Mouse (Mus musculus) heart, embryonic 14.5 days (tissue): ENCODE measurements around the gene Dnmt3l. TPM values are rescaled to one million over a fixed set of nuclear protein-coding genes. Genes with fewer than 3 reads are reported as not detected.
A peak's percentile ranks its signal among the peaks of the same experiment; 100 is the strongest.
"Not testable (repeated sequence)": the region's sequence is repeated elsewhere in the genome, so short reads cannot be mapped to it uniquely, and the experiment has no call there.

Source experiments
- ATAC-seq: fragments of 200-750 bp; cut with Nextera tagmentation; 2 replicates; pipeline ENCODE4 v1.8.0; 2017; ENCODE audit warnings: low read depth, moderate TSS enrichment; ENCODE audit not compliant: insufficient number of reproducible peaks, insufficient read depth, low FRiP score
- H3K27ac ChIP-seq, 2 experiments: fragments of 200-500 bp in 1 of 2; fragments of 300-500 bp in 1 of 2; sonication (generic) in 1 of 2; replicated peaks in 1 of 2; 2 replicates each; pipeline ENCODE4 v1.5.1; 2012 to 2014; ENCODE audit warnings: low read depth in 2 of 2, low read length in 2 of 2, control low read depth in 1 of 2, mild to moderate bottlenecking in 1 of 2, mixed read lengths in 1 of 2; ENCODE audit not compliant: control insufficient read depth in 1 of 2, insufficient read depth in 1 of 2
- H3K27me3 ChIP-seq: fragments of 300-500 bp; sonication (generic); 2 replicates; pipeline ENCODE4 v1.6.1; 2014; ENCODE audit warnings: mild to moderate bottlenecking, low read length, control low read depth; ENCODE audit not compliant: control insufficient read depth, insufficient read depth
- H3K36me3 ChIP-seq: fragments of 300-500 bp; sonication (generic); 2 replicates; pipeline ENCODE4 v1.6.1; 2014; ENCODE audit warnings: mild to moderate bottlenecking, control low read depth, low read length, mixed read lengths; ENCODE audit not compliant: control insufficient read depth, insufficient read depth
- H3K4me1 ChIP-seq, 2 experiments: fragments of 200-500 bp in 1 of 2; fragments of 300-500 bp in 1 of 2; sonication (generic) in 1 of 2; 2 replicates each; pipeline ENCODE4 v1.6.1; 2012 to 2014; ENCODE audit warnings: low read length in 2 of 2, control low read depth in 1 of 2, mixed read lengths in 1 of 2; ENCODE audit not compliant: control insufficient read depth in 2 of 2, insufficient read depth in 2 of 2
- H3K4me2 ChIP-seq: fragments of 300-500 bp; sonication (generic); 2 replicates; pipeline ENCODE4 v1.6.1; 2014; ENCODE audit warnings: mild to moderate bottlenecking, low read length
- H3K4me3 ChIP-seq, 2 experiments: fragments of 200-500 bp in 1 of 2; fragments of 300-500 bp in 1 of 2; sonication (generic) in 1 of 2; 2 replicates each; pipeline ENCODE4 v1.5.1; 2012 to 2014; ENCODE audit warnings: low read length in 2 of 2, mild to moderate bottlenecking in 2 of 2, control low read depth in 1 of 2, low read depth in 1 of 2, moderate library complexity in 1 of 2; ENCODE audit not compliant: control insufficient read depth in 1 of 2, insufficient read depth in 1 of 2
- H3K9ac ChIP-seq: fragments of 300-500 bp; sonication (generic); 2 replicates; pipeline ENCODE4 v1.6.1; 2014; ENCODE audit warnings: mild to moderate bottlenecking, low read length
- H3K9me3 ChIP-seq: fragments of 300-500 bp; sonication (generic); 2 replicates; pipeline ENCODE4 v1.6.1; 2016; ENCODE audit warnings: low read length, control low read depth; ENCODE audit not compliant: control insufficient read depth
- WGBS: fragments of 180-500 bp; shearing (Covaris S2); extraction: QIAGEN DNeasy Blood & Tissue Kit; methylation state at CpG from one replicate; pipeline ENCODE4 v1.1.7; 2014; 5-methylcytosine and 5-hydroxymethylcytosine counted together
- polyA plus RNA-seq: library from polyadenylated mRNA; unstranded; fragments of >200 nt; fragmentation: Nextera tagmentation; extraction: Ambion mirVana; gene quantifications from 2 replicates; pipeline ENCODE4 v1.2.1, GENCODE M21; 2014

Dnmt3l gene
- polyA plus RNA-seq, 1 experiment from 2014 or later, result not detected

- ATAC-seq, result no peak
- Histone ChIP-seq H3K4me1 (peaks cover 23 to 36% of the 10 kb centered on the region in 2 experiments), H3K9me3 (no peaks in the 10 kb centered on the region), H3K27ac (peak overlapping the region; percentile 4 to 100; a peak in 1 of 4 replicates), H3K27me3 (no peaks in the 10 kb centered on the region), H3K4me3 (peak overlapping the region in 1 of 2 experiments; percentile 88; a peak in 1 of 4 replicates), H3K36me3 (peaks cover 31% of the 10 kb centered on the region), H3K9ac (peak overlapping the region; percentile 14; the same call in 1 of the 2 replicates), H3K4me2 (peak overlapping the region; percentile 96)
- whole genome bisulfite sequencing, result 37% methylated on average over 7 of the region's 7 CpGs
These were observed 34.5 kb upstream of the Dnmt3l start for GRCm38 (mm10) chr10:78007203-78007602.

DNA sequence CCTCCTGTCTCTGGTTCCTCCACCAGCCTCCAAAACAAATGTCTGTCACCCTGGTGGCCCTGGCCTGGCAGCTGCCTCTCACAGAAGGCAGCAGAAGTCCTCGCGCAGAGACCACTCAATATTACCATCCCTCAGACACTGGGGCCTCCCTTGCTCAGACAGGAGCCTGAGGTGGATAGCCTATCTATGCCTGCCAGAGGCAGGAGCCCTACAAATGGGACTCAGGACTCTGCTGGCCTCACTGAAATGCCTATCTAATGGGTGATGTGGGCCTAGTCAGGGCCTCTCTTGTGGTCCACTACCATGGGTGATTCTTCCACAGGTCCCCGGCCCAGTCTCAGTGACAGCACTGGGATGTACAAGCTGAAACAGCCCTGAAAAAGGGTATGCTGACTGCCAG lies 33.6 kb upstream of the Dnmt3l start:
- H3K4me1 ChIP-seq, result peaks cover 23 to 36% of the 10 kb centered on the region in 2 experiments
- peak overlapping the region in 1 of 2 experiments; percentile 100; a peak in 1 of 4 replicates for H3K27ac ChIP-seq
- peak overlapping the region; percentile 96 for H3K4me2 ChIP-seq
- ATAC-seq, result no peak
- H3K27me3 ChIP-seq, result no peaks in the 10 kb centered on the region
- peak overlapping the region; percentile 98 for H3K9ac ChIP-seq
- peaks cover 22% of the 10 kb centered on the region for H3K36me3 ChIP-seq
- H3K4me3 ChIP-seq, result peak overlapping the region; percentile 72 to 88
- H3K9me3 ChIP-seq, result no peaks in the 10 kb centered on the region
- 67% methylated on average over 3 of the region's 3 CpGs for WGBS

DNA sequence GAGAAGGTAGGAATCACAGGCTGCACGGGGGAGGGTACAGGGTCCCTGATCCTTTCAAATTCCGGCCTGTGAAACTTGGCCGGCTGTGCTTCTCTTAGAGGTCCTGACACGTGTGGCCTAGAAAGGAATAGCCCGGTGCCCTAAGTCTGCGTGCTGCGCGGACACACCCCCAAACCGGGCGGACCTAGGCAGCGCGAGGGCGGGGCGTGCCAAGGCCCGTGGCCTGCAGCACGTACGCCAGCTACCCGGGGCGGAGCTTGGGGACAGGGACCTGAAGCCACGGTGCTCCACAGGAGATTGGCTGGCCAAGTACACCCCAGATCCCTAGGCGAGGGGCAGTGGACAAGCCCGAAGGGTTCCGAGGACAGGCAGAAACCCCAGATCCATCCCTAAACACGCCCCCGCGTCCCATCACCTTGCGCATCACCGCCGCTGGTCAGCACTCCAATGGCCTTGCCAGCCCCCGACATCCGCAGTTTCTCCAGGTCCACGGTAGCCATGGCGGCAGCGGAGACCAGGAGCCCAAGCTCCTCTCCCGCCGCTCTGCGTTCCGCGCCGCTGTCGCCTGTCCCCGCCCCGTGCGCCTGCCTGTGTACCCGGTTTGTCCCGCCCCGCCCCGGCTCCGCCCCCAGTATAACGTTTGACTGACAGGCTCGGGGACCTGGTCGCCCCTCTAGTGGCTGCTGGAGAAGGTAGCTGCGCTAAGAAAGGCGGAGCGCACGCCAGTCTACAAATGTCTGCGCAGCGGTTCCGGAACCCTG lies 32.4 kb upstream of the Dnmt3l start:
- Histone ChIP-seq H3K9ac (peak overlapping the region; percentile 98), H3K27ac (peak overlapping the region; percentile 98 to 100), H3K27me3 (no peaks in the 10 kb centered on the region), H3K9me3 (no peaks in the 10 kb centered on the region), H3K4me3 (peak overlapping the region; percentile 72 to 88), H3K4me1 (peaks cover 23 to 36% of the 10 kb centered on the region in 2 experiments), H3K36me3 (peaks cover 12% of the 10 kb centered on the region), H3K4me2 (peak overlapping the region; percentile 96)
- ATAC-seq, result peak; percentile 94
- WGBS, result under 1% methylated on average over 58 of the region's 59 CpGs

- H3K4me1 ChIP-seq, result peaks cover 23 to 36% of the 10 kb centered on the region in 2 experiments
- H3K4me2 ChIP-seq, result peak within 1 kb of the TSS; percentile 96
- no peaks in the 10 kb centered on the region for H3K27me3 ChIP-seq
- no peaks in the 10 kb centered on the region for H3K9me3 ChIP-seq
- H3K4me3 ChIP-seq, result peak within 1 kb of the TSS; percentile 72 to 88
- WGBS, result under 1% methylated on average over 9 of the region's 9 CpGs
- ATAC-seq, result no peak
- peak within 1 kb of the TSS; percentile 98 for H3K9ac ChIP-seq
- peaks cover 7% of the 10 kb centered on the region for H3K36me3 ChIP-seq
- peak within 1 kb of the TSS; percentile 98 to 100 for H3K27ac ChIP-seq
These were observed 31.8 kb upstream of the Dnmt3l start, which contains the start of gene Pfkl for GRCm38 (mm10) chr10:78009945-78010293. TSS of gene Pfkl (minus strand) at chr10:78010083.

DNA sequence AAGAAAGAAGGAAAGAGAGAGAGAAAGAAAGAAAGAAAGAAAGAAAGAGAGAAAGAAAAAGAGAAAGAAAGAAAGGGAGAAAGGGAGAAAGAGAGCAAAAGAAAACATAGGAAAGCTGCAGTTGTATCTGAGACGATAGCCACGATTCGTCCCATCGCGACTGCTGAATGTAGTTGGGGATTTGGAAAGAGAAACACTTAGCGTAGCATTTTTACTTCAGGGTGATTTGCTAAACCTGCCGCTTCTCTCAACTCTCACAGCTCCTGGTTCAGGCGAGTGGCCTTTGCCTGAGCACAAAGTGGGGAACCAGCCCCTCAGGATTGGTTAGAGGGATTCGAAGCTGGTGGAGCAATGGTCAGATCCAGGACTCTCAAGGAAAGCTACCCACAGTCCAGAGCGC lies 31.4 kb upstream of the Dnmt3l start:
- whole genome bisulfite sequencing, result 13% methylated on average over 10 of the region's 10 CpGs
- Histone ChIP-seq H3K4me2 (peak overlapping the region; percentile 96), H3K27ac (no peak overlapping the region), H3K36me3 (peaks cover 3% of the 10 kb centered on the region), H3K27me3 (no peaks in the 10 kb centered on the region), H3K4me1 (peaks cover 23 to 40% of the 10 kb centered on the region in 2 experiments), H3K9ac (peak overlapping the region; percentile 65), H3K4me3 (peak overlapping the region; percentile 24 to 88; a peak in 3 of 4 replicates), H3K9me3 (no peaks in the 10 kb centered on the region)
- no peak for ATAC-seq

DNA sequence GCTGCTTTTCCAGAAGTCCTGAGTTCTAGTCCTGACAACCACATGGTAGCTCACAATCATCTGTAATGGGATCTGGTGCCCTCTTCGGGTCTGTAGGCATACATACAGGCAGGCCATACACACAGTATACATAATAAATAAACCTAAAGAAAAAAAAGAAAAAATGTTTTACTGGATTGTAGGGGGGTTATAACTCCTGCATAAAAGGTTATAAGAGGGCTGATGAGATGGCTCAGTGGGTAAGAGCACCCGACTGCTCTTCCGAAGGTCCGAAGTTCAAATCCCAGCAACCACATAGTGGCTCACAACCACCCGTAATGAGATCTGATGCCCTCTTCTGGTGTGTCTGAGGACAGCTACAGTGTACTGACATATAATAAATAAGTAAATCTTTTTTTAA lies 30.6 kb upstream of the Dnmt3l start:
- H3K4me3 ChIP-seq, H3K4me2 ChIP-seq, ATAC-seq, H3K27me3 ChIP-seq, H3K27ac ChIP-seq, H3K9ac ChIP-seq, H3K36me3 ChIP-seq, H3K9me3 ChIP-seq: not testable (repeated sequence)
- 93% methylated on average over 5 of the region's 5 CpGs for WGBS
- H3K4me1 ChIP-seq, result peaks cover 23 to 38% of the 10 kb centered on the region in 2 experiments

GRCm38 (mm10) chr10:78012661-78013495 lies 28.9 kb upstream of the Dnmt3l start:
- Histone ChIP-seq H3K4me2 (no peak overlapping the region), H3K4me3 (no peak overlapping the region), H3K36me3 (no peaks in the 10 kb centered on the region), H3K9ac (no peak overlapping the region), H3K27me3 (no peaks in the 10 kb centered on the region), H3K27ac (no peak overlapping the region), H3K9me3 (no peaks in the 10 kb centered on the region), H3K4me1 (peaks cover 11 to 20% of the 10 kb centered on the region in 2 experiments)
- WGBS, result 92% methylated on average over 18 of the region's 18 CpGs
- ATAC-seq, result no peak
